Mouse (Mus musculus) heart, adult 11 months (tissue): ENCODE measurements at regions not wholly inside any gene's neighbourhood (a gene's known extent, or its start where the extent isn't known, plus 50 kb on each side); places are given as distances from the start of the nearest gene placed in this dataset.
"Not testable (repeated sequence)": the region's sequence is repeated elsewhere in the genome, so short reads cannot be mapped to it uniquely, and the experiment has no call there.

Experiments
- DNase-seq: peaks from one replicate; pipeline ENCODE4 v3.0.0; 2022

- DNase-seq: peak; percentile 54
Observed at GRCm38 (mm10) chr5:3141841-3142240, 199.4 kb upstream of the Cdk6 start.

GRCm38 (mm10) chr5:3146544-3147295 is 194.6 kb upstream of the Cdk6 start:
- peak; percentile 83 for DNase-seq

- DNase-seq: peak; percentile 79
Observed at GRCm38 (mm10) chr5:3149886-3150285, 191.4 kb upstream of the Cdk6 start.

GRCm38 (mm10) chr5:3150766-3151165 is 190.5 kb upstream of the Cdk6 start:
- DNase-seq: peak; percentile 84

- peak; percentile 42 for DNase-seq
Observed at GRCm38 (mm10) chr5:3151534-3152148, 189.6 kb upstream of the Cdk6 start.

GRCm38 (mm10) chr5:3152149-3152865 is 189.0 kb upstream of the Cdk6 start:
- peak; percentile 97 for DNase-seq

GRCm38 (mm10) chr5:3165511-3165910 is 175.8 kb upstream of the Cdk6 start:
- DNase-seq: not testable (repeated sequence)

GRCm38 (mm10) chr5:3166496-3166895 is 174.8 kb upstream of the Cdk6 start:
- not testable (repeated sequence) for DNase-seq

GRCm38 (mm10) chr5:3193592-3193991 is 147.7 kb upstream of the Cdk6 start:
- DNase-seq: peak; percentile 83

- peak; percentile 98 for DNase-seq
Observed at GRCm38 (mm10) chr5:3197952-3198841, 143.1 kb upstream of the Cdk6 start.

- DNase-seq: not testable (repeated sequence)
Observed at GRCm38 (mm10) chr5:3198869-3199550, 142.3 kb upstream of the Cdk6 start.

GRCm38 (mm10) chr5:3206160-3206559 is 135.1 kb upstream of the Cdk6 start:
- DNase-seq: peak; percentile 58

GRCm38 (mm10) chr5:3208293-3208692 is 133.0 kb upstream of the Cdk6 start:
- DNase-seq: peak; percentile 82

GRCm38 (mm10) chr5:3211284-3211683 is 130.0 kb upstream of the Cdk6 start:
- no peak for DNase-seq

- no peak for DNase-seq
Observed at GRCm38 (mm10) chr5:3216053-3216452, 125.2 kb upstream of the Cdk6 start.

- no peak for DNase-seq
Observed at GRCm38 (mm10) chr5:3219230-3219629, 122.1 kb upstream of the Cdk6 start.

GRCm38 (mm10) chr5:3219770-3220169 is 121.5 kb upstream of the Cdk6 start:
- DNase-seq: no peak

- DNase-seq: not testable (repeated sequence)
Observed at GRCm38 (mm10) chr5:3223819-3224218, 117.5 kb upstream of the Cdk6 start.

GRCm38 (mm10) chr5:3224392-3225054 is 116.8 kb upstream of the Cdk6 start:
- not testable (repeated sequence) for DNase-seq

GRCm38 (mm10) chr5:3225358-3225757 is 115.9 kb upstream of the Cdk6 start:
- DNase-seq: not testable (repeated sequence)

- DNase-seq: not testable (repeated sequence)
Observed at GRCm38 (mm10) chr5:3244067-3244466, 97.2 kb upstream of the Cdk6 start.
